Mouse (Mus musculus) layer of hippocampus, adult 18-20 months (tissue): Measurements from ENCODE around the gene Ube2e2. TPM values are rescaled to one million over a fixed set of nuclear protein-coding genes. Genes with fewer than 3 reads are reported as not detected.
A peak's percentile ranks its signal among the peaks of the same experiment; 100 is the strongest.

ENCODE experiments used
- DNase-seq, 2 experiments: peaks; one replicate each; pipeline ENCODE4 v3.0.0; 2022; ENCODE audit warnings: low spot score in 2 of 2
- long read RNA-seq: library from polyadenylated mRNA; stranded (forward); transcript quantifications from one replicate; pipeline ENCODE4 v2.0.0, GENCODE M21; 2021
- total RNA-seq, 2 experiments: library from RNA; stranded (reverse); gene quantifications; 2 replicates each; pipeline ENCODE4 v1.2.3; 2021

Ube2e2 gene
- total RNA-seq: 100 to 1,000 TPM; 192 to 216 TPM
- long read RNA-seq, partial matches to known transcripts: 7 of 14 reads
- long read RNA-seq, other reads (novel, unspliced or antisense): 6 of 14 reads

DNA sequence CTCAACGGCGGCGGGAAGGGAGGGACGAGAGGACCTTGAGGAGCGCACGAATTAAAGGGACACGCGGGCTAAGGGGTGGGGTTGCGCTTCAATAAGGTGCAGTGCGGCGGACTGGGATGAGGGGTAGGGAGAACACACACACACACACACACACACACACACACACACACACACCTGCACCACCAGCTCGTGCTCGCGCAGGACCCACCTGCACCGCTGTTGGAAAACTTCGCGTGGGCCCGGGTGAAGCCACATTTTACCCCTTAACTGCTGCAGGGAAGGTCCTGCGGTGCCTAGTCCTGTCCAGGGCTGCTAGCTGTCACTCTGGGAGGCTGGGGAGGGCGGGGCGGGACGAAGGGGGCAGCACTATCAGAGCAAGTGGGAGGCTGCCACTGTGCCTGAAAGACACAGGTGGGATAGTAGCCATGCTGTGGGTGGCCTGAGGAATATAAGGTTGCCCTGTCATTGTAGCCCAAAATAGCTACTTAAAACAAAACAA is at the start of gene Ube2e2:
Gene Ube2e2, minus strand, starts transcription at position 321 of the 499 bp plus-strand sequence.
- DNase-seq: no peak

DNA sequence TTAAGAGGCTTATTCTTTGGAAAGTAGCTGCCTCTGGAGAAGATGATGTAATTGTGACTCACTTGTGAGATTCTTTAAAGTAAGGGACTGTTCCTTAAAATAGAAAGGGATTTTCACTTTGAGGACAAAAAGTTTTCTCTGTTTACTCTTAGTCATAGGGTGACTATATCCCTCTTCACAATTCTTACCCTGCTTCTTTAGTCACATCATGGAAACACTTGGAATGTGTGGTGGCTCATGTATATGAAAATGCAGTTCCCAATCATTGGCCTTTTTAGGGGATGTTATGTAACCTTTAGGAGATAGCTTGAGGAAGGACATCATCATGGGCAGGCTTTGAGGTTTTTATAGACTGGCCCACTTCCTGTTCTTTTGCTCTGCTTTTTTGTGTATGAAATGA is 46.0 kb upstream of the Ube2e2 start:
- peak in 1 of 2 experiments; percentile 6 for DNase-seq

DNA sequence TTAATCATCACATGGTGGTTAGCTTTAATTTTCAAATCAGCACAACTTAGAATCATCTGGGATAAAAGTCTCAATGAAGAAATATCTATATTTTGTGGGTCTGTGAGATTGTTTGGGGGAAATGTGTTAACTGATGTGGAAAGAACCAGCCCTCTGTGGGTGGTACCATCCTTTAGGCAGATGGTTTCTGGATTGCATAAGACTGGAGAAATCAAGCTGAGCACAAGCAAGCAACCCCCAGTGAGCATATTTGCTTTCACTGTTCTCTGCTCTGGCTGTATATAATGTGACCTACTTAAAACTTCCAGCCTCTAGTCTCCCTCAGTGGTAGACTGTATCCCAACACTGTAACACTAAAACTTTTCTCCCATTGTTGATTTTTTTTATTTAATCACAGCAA is 9.5 kb upstream of the Ube2e2 start:
- DNase-seq: peak; percentile 39 to 81

DNA sequence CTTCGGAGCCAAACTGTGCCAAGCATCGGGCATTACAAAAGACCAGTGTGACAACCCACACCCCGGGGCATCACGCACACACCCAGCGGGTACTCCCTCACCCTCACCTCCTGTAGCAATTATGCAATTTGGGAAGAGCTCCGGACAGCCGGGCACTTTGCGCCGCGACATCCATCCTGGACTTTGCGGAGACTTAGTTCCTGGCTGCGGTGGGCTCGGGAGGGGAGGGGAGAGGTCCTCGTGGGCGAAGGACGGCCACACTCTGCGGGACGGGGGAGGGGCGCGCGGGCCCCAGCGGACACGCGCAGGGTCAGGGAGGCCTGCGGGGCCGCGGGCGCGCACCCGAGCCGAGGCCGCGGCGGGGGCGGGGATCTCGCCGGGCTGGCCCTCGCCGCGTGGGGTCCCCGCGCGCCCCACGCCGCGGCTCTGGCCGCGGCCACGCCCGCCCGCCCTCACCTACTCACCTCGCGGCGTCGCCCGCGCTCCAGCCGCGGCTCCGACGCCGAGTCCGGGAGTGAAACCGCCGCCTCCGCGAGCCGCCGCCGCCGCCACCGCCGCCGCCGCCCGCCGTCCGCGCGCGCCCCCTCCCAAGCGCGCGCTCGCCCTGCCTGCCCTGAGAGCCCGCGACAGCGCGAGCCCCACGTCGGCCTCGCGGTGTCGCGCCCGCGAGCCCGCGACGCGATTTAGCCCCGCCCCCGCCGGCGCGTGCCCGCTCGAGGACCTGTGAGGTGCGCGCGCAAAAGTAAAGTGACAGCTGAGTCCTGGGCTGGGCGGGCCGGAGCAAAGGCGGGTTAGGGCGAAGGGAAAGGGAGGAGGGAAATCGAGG is 733 bp downstream of the Ube2e2 start:
- DNase-seq: peak; percentile 81 to 91

DNA sequence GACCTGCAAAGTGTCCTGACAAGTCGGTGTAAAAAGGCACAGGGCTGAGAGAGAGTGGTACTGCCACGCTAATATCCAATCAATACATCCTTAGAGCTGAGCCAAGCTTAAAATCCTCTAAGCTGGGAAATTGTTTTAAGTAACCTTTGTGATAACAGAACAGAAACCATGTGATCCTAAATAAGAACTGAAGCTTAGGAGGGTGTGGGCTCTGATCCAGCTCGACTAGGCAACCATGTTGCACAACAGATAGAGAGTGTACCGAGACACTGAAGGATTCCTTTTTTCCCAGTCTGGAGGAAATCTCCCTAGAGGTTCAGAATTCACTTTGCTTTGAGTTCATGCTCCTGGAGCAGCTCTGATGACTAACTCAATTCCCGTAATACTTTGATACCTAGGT is 4.5 kb downstream of the Ube2e2 start:
- DNase-seq: peak in 1 of 2 experiments; percentile 59

DNA sequence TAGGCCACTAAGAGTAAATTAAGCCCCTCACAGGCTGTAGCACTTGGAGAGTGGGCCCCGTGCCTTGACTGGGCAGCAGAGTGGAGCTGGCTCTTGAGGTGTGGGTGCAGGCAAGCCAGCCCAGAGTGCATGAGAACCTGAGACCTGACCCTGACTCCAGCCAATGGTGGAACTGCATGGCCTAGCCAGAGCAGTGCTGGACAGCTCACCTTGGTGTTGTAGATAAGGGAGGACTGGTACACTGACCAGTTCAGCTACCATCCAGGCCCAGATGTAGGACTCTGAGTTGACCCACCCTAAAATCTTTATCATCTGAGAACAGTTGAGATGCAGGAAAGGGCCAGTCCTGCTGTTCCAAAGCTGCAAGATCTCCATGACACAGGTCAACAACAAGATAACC is 11.6 kb downstream of the Ube2e2 start:
- no peak for DNase-seq

DNA sequence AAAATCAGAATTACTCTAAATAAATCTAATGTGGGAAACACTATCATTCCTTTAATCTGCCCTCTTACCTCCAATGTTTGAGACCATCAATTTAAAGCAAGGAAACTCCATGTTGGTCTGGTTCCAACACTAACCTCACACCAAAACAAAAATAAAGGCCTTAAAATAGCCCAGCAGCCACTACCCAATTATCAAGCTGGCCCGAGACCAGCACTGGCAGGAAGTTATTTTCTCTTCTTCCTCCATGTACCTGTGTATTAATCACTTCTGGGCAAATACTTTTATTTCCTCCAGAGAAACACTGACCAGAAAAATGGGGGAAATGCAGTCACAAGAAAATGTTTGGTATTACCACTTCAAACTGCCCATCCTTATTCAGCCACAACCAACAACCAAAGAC is 23.4 kb downstream of the Ube2e2 start:
- no peak for DNase-seq

DNA sequence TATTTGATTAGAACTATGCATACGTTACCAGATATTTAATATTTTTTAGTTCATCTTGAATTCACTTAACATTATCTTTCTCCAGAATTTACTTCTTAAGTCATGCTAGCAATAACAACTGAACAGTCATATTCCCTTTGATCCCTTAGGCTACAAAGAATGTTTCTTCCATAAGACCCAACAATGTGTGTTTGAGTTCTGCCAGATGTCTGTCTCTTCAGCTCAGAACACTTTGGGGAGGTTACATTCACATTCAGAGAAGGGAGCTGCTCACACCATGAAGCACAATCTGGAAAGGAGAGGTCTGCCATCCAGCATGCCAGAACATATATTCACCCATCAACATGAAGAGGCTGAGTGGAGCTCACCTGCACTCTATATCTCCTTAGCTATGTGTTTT is 65.4 kb downstream of the Ube2e2 start:
- DNase-seq: no peak

DNA sequence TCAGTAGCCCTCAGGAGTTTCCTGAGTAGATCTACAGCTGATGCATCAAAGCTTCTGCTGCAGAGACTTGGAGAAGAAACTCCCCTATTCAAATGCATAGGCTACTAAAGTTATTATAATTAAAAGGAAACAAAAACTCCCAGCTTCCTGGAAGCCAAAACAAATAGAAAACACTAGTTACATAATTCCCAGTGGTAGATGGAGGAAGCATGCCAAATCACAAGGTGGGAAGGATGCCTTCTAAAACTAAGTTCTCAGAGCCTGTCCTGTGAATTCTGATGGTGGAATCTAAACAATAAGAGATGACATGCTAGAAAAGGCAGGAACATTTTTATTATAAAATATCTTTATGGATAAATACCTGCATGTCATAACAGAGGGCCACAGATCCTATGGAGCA is 67.3 kb downstream of the Ube2e2 start:
- DNase-seq: no peak

DNA sequence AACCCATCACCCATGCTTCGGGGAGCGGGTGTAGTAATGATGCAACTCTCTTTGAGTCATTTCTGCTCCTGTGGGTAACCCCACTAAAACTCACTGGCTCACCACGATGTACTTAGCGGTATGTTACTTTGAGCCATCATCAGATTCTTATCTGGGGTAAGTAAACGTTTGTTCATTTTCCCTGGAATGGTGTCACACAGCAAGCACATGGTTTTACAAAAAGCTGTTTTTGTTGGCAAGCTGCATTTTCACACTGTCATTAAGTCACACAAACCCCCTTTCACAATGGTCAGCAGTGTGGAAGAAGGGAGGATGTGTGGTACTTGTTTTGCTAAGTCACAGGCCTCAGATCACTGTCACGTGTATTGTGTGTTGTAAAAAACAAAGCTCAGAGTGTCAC is 73.4 kb downstream of the Ube2e2 start:
- DNase-seq: no peak

DNA sequence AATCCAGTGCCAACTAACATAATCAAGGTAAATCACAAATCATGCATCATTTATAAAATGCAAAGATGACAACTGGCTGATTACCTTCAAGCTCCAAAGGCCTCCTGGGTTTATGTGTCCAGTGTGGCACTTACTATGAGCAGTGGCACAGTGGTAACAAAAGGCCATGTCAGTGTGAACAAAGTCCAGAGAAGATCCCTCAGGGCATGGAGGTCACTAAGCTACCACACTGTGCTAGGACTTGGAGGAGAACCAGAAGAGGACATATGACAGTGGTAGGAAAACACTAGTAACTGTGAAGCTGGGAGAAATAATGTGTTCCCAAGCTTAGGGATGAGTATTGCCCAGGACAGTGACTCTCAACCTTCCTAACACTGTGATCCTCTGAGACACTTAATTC is 97.2 kb downstream of the Ube2e2 start:
- DNase-seq: no peak

DNA sequence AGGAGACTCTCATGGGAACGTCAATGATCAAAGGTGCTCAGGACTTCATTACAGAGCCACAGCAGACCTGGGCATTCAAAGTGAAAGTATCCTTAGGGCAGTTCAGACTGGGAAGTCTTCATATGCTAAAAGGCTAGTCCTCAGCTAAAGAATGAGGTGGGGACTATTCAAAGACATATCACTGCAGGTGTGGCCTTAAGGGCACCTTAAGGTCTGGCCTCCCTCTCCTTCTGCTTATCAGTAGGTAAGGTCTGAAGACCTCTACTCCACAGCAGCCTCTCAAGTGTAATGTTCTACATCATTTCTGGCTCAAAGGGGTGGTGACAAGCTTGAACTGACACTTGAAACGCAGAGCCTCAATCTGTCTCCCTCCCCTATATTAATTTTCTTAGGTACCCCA is 98.3 kb downstream of the Ube2e2 start:
- no peak for DNase-seq

DNA sequence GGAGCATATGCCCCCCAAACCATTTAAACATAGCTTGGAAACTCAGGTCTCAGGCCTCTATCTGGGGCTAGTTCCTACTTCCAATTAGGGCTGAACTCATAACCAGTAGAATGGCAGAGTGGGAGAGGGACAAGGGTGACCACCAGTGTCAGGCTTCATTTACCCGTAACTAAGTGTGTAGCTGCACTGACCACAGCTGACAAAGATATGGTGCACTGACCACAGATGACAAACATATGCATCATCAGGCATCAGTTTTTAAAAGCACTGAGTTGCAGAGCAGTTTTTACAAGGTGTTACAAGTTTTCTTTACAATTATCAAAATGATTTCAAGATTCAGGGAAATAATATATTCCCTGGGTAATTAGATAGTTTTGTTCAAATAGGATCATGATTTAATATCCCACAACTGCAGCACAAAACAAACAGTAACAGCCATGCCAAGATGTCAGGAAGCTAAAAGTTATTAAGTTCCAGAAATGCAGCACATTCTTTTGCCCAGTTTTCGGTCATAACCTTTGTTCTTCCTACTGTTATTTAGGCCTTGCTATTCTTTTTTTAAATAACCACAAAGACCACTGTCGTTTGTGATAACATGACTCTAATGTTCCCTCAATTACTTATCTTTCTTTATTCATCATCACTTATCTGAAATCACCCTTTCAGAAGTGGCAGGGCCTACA is 114.9 kb downstream of the Ube2e2 start:
- no peak for DNase-seq

DNA sequence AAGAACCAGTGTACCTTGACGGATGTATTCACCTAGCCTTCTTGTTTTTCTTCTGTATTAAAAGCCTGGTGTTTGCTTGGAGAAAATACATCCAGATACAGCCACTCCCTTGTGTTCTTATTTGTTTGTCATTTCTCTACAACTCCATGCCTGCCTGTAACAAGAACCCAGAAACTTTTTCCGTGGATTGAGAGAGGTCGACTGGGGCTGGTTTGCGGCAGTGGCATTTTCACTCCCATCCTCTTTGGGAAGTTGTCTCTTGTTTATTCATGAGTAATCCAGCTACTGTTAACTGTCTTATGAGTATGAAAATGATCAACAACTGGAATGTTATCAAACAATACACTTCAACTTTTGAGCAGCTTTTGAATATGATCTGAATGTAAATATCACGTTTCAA is 115.8 kb downstream of the Ube2e2 start:
- no peak for DNase-seq

DNA sequence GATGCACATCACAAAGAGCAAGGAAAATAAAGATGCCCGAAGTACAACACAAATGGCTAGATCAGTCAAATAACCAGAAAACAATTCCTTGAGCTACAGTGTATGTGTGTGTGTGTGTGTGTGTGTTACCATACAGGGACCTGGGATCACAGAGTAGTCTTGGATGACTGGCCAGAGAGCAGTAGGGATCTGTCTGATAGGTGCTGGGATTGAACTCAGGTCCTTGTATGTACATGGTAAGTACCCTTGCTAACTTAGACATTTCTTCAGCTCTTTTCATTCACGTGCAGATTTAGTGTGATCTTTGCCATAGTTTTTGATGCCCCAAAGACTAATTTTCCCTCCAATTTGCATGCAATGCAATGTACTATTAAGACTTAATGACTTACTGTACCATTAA is 117.9 kb downstream of the Ube2e2 start:
- DNase-seq: no peak

DNA sequence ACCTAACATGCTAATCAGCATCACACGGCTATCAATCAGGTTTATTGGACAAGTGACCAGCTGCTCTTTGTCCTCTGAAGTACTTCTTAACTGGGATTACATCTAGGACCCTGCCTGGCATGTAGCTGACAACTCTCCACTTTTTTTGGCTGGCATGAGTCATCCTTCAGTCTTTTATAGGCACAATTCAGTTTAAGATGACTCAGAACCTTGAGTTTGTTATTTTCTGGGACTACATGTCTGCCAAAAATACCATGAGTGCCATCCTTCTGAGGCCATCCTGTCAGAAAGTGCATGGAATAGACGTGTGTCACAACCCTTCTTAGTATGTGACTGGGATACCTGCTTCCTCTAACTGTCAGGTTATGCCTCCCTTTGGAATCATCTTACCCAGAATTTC is 120.3 kb downstream of the Ube2e2 start:
- DNase-seq: peak in 1 of 2 experiments; percentile 20

DNA sequence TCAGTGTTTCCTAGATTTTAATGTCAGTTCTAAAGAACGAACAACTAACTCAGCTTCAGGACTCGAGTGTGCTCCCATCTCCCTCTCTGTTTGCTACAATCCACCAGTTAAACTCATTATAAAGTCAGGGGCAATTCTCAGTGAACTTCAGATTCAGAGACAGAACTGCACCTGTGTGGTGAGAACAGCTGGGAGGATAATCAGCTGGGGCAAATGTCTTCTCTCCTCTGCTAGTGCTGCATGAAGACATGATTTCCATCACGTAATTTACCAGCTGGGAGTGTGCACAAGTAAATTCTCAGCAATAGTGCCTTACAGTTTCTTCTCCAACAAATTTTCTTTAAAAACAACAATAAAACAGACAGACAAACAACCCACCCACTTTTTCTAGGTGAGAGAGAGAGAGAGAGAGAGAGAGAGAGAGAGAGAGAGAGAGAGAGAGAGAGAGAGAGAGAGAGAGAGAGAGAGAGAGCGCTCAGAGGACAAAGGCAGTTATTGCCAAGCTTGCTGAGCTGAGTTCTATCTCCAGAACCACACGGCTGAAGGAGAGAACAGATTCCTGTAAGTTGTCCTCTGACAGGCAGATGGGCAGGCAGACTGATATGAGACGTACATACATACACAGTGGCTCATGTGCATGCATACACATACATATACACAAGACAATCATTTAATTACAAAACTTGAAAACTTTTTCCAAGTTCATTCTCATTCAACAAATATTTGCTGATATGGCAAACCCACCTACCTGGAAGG is 134.3 kb downstream of the Ube2e2 start:
- peak in 1 of 2 experiments; percentile 19 for DNase-seq

DNA sequence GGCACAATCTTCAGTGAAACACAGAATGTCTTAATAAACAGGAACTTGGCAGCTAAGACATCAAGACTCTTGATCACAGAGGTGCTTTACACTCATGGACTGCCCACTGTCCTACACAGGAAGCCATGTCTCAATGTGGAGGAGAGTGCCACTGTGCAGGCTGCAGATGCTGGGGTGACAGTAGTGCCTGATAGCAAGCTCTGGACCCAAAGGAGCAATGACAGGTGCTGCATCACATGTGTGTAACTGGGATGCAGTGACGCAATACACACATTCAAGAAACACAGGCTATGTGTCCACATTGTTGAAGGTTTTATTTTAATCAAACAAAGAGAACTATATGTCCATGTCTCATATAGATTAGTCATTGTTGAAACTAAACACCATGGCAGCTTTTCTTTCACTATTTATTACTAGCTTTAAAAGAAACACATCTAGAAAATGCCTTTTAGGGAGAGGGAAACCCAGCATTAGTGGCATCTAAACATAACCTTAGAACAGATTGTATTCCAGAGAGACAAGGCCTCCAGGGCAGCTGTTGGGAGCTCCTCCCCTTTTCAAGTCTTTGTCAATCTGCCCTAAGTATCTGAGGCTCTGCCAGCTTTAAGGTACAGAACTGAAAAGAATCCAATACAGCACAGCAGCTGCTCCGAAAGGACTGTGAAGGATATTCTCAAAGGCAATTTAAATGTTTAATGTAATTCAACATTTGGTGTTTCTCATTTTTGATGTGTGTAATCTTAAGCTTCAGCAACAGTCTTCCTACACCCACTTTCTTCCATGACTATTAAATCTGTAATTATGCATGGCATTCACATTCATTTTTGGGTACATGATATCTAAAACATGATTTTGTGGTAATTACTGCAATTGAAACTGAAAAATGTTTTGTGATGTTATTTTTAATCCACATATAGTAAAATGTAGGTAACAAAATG is 135.2 kb downstream of the Ube2e2 start:
- peak; percentile 27 to 50 for DNase-seq

DNA sequence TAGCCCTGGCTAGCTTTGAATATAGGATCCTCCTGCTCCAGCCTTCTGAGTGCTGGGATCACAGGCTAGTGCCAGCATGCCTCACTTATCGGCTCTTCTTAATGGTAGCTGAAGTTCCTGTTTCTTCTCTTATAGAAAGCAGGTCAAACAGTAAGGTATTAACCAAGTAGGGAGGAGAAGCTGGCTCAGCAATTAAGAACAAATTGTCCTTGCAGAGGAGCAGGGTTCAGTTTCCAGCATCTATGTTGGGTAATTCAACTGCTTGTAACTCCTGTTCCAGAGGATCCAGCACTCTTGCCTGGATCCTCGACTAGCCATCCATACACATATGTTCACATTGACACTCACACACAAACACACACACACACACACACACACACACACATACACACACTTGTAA is 136.1 kb downstream of the Ube2e2 start:
- no peak for DNase-seq

DNA sequence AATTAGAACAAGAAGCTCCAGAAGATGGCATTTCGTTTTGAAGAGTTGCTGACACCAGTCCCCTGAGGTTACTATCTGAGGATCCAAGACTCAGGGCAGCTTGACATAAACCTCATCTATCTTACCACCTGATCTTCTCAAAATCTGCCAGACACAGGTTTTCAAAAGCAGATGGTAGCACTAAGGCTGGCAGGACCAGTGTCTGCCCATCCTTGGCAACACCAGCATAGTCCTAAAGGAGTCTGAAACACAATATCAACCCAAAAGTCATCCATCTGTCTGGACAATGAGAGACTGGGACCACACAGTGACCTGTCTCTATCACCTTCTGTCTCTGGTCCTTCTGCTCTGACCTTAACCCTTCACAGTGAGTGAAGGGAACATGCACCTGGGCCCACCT is 138.7 kb downstream of the Ube2e2 start:
- no peak for DNase-seq

DNA sequence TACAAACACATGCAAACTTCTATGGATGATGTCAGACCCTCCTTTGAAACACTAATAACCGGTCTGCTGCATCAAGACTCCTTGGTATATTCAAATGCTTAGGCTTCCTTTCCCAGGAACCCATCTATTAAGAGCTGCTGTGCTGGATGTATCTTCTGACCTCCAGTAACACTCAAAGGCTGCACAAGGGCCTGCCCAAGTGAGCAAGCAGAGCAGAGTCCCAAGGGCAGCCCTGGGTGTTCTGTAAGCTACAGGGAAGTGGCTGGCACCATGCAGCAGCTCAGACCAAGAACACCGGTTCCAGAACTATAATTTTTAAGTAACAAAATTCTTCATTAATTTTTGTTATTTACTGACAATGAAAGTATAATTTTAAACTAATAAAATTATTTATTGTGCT is 139.5 kb downstream of the Ube2e2 start:
- no peak for DNase-seq
